Mouse (Mus musculus) lung, embryonic 16.5 days (tissue): Measurements from ENCODE around the gene Cdon. TPM values are rescaled to one million over a fixed set of nuclear protein-coding genes. Genes with fewer than 3 reads are reported as not detected.
A peak's percentile ranks its signal among the peaks of the same experiment; 100 is the strongest.

Source experiments
- ATAC-seq: fragments of 200-750 bp; cut with Nextera tagmentation; 2 replicates; pipeline ENCODE4 v1.8.0; 2017; ENCODE audit warnings: low read depth, mild to moderate bottlenecking, moderate library complexity
- H3K27ac ChIP-seq: fragments of 300-500 bp; sonication (generic); 2 replicates; pipeline ENCODE4 v1.5.1; 2014; ENCODE audit warnings: mild to moderate bottlenecking, control low read depth, low read length
- H3K27me3 ChIP-seq: fragments of 300-500 bp; sonication (generic); 2 replicates; pipeline ENCODE4 v1.6.1; 2014; ENCODE audit warnings: low read depth, low read length, mixed read lengths; ENCODE audit not compliant: control insufficient read depth, insufficient read depth
- H3K36me3 ChIP-seq: fragments of 300-500 bp; sonication (generic); 2 replicates; pipeline ENCODE4 v1.6.1; 2014; ENCODE audit warnings: low read length; ENCODE audit not compliant: control insufficient read depth, insufficient read depth
- H3K4me1 ChIP-seq: fragments of 300-500 bp; sonication (generic); replicated peaks from 2 replicates; pipeline ENCODE4 v1.6.1; 2014; ENCODE audit warnings: low read length, mixed read lengths; ENCODE audit not compliant: control insufficient read depth, insufficient read depth
- H3K4me2 ChIP-seq: fragments of 300-500 bp; sonication (generic); 2 replicates; pipeline ENCODE4 v1.6.1; 2014; ENCODE audit warnings: low read depth, low read length, control low read depth
- H3K4me3 ChIP-seq: fragments of 300-500 bp; sonication (generic); 2 replicates; pipeline ENCODE4 v1.5.1; 2014; ENCODE audit warnings: mild to moderate bottlenecking, low read length, control low read depth
- H3K9ac ChIP-seq: fragments of 300-500 bp; sonication (generic); 2 replicates; pipeline ENCODE4 v1.6.1; 2014; ENCODE audit warnings: low read length, control low read depth
- H3K9me3 ChIP-seq: fragments of 300-500 bp; sonication (generic); 2 replicates; pipeline ENCODE4 v1.6.1; 2016; ENCODE audit warnings: low read length; ENCODE audit not compliant: control insufficient read depth
- WGBS: fragments of 180-500 bp; shearing (Covaris S2); extraction: QIAGEN DNeasy Blood & Tissue Kit; methylation state at CpG from one replicate; pipeline ENCODE4 v1.1.7; 2014; 5-methylcytosine and 5-hydroxymethylcytosine counted together
- polyA plus RNA-seq: library from polyadenylated mRNA; unstranded; fragments of >200 nt; fragmentation: Nextera tagmentation; extraction: Ambion mirVana; gene quantifications from 2 replicates; pipeline ENCODE4 v1.2.1, GENCODE M21; 2015

Cdon gene
- polyA plus RNA-seq, 1 experiment from 2014 or later = 3.6 TPM

GRCm38 (mm10) chr9:35483949-35484348 is 63.0 kb downstream of the Cdon start:
- WGBS = 82% methylated on average over 3 of the region's 3 CpGs
- H3K36me3 ChIP-seq = peaks cover 3% of the 10 kb centered on the region

GRCm38 (mm10) chr9:35486616-35487015 is 65.7 kb downstream of the Cdon start:
- Histone ChIP-seq H3K36me3 (peaks cover 6% of the 10 kb centered on the region), H3K4me2 (no peak overlapping the region), H3K4me3 (no peak overlapping the region), H3K9ac (no peak overlapping the region), H3K9me3 (no peaks in the 10 kb centered on the region), H3K27ac (no peak overlapping the region), H3K4me1 (peaks cover 2% of the 10 kb centered on the region; the same call in 1 of the 2 replicates), H3K27me3 (no peaks in the 10 kb centered on the region)
- no peak for ATAC-seq
- 72% methylated on average over 13 of the region's 13 CpGs for WGBS

More at GRCm38 (mm10) chr9:35483949-35484348, 63.0 kb downstream of the Cdon start:
- Histone ChIP-seq H3K4me3 (no peak overlapping the region), H3K9me3 (no peaks in the 10 kb centered on the region), H3K4me1 (peaks cover 2% of the 10 kb centered on the region; the same call in 1 of the 2 replicates), H3K4me2 (no peak overlapping the region), H3K9ac (no peak overlapping the region), H3K27me3 (no peaks in the 10 kb centered on the region), H3K27ac (no peak overlapping the region)
- no peak for ATAC-seq

- Histone ChIP-seq H3K4me3 (no peak overlapping the region), H3K4me2 (no peak overlapping the region), H3K9ac (no peak overlapping the region), H3K4me1 (no peaks in the 10 kb centered on the region), H3K36me3 (peaks cover 6% of the 10 kb centered on the region), H3K27me3 (no peaks in the 10 kb centered on the region), H3K9me3 (no peaks in the 10 kb centered on the region), H3K27ac (no peak overlapping the region)
- WGBS = 94% methylated on average over 4 of the region's 4 CpGs
- no peak for ATAC-seq
Observed at GRCm38 (mm10) chr9:35488496-35488895, 67.6 kb downstream of the Cdon start.

GRCm38 (mm10) chr9:35491109-35491866 is 70.4 kb downstream of the Cdon start:
- Histone ChIP-seq H3K9me3 (no peaks in the 10 kb centered on the region), H3K36me3 (peaks cover 6% of the 10 kb centered on the region), H3K27ac (no peak overlapping the region), H3K4me3 (no peak overlapping the region), H3K4me1 (no peaks in the 10 kb centered on the region), H3K27me3 (no peaks in the 10 kb centered on the region), H3K9ac (no peak overlapping the region), H3K4me2 (no peak overlapping the region)
- WGBS = 82% methylated on average over 11 of the region's 11 CpGs
- ATAC-seq = no peak

GRCm38 (mm10) chr9:35493033-35493732 is 72.3 kb downstream of the Cdon start:
- H3K4me1 ChIP-seq = no peaks in the 10 kb centered on the region
- H3K4me2 ChIP-seq = no peak overlapping the region
- peaks cover 4% of the 10 kb centered on the region for H3K36me3 ChIP-seq
- no peak overlapping the region for H3K27ac ChIP-seq
- H3K27me3 ChIP-seq = no peaks in the 10 kb centered on the region
- H3K9ac ChIP-seq = no peak overlapping the region
- no peak overlapping the region for H3K4me3 ChIP-seq
- no peaks in the 10 kb centered on the region for H3K9me3 ChIP-seq
- 58% methylated on average over 7 of the region's 7 CpGs for WGBS
- ATAC-seq = peak; percentile 70; the same call in 1 of the 2 replicates

GRCm38 (mm10) chr9:35493733-35494092 is 72.8 kb downstream of the Cdon start:
- H3K36me3 ChIP-seq = peaks cover 4% of the 10 kb centered on the region
- peak overlapping the region; percentile 41; the same call in 1 of the 2 replicates for H3K27ac ChIP-seq
- H3K9me3 ChIP-seq = no peaks in the 10 kb centered on the region
- no peaks in the 10 kb centered on the region for H3K4me1 ChIP-seq
- no peaks in the 10 kb centered on the region for H3K27me3 ChIP-seq
- no peak for ATAC-seq
- no peak overlapping the region for H3K9ac ChIP-seq
- WGBS = 46% methylated on average over 4 of the region's 4 CpGs
- H3K4me2 ChIP-seq = no peak overlapping the region
- H3K4me3 ChIP-seq = no peak overlapping the region

- Histone ChIP-seq H3K36me3 (no peaks in the 10 kb centered on the region), H3K9me3 (no peaks in the 10 kb centered on the region), H3K27me3 (no peaks in the 10 kb centered on the region), H3K4me1 (no peaks in the 10 kb centered on the region), H3K27ac (no peak overlapping the region), H3K4me2 (no peak overlapping the region), H3K4me3 (no peak overlapping the region), H3K9ac (no peak overlapping the region)
- 57% methylated on average over 4 of the region's 4 CpGs for WGBS
- no peak for ATAC-seq
Observed at GRCm38 (mm10) chr9:35494937-35495336, 74.0 kb downstream of the Cdon start.

- H3K4me1 ChIP-seq = no peaks in the 10 kb centered on the region
- no peak for ATAC-seq
- H3K27ac ChIP-seq = no peak overlapping the region
- no peak overlapping the region for H3K4me3 ChIP-seq
- H3K27me3 ChIP-seq = no peaks in the 10 kb centered on the region
- no peak overlapping the region for H3K4me2 ChIP-seq
- H3K36me3 ChIP-seq = no peaks in the 10 kb centered on the region
- H3K9me3 ChIP-seq = no peaks in the 10 kb centered on the region
- H3K9ac ChIP-seq = no peak overlapping the region
- 68% methylated on average over 3 of the region's 3 CpGs for WGBS
Observed at GRCm38 (mm10) chr9:35495471-35495870, 74.5 kb downstream of the Cdon start.

GRCm38 (mm10) chr9:35499946-35500345 is 79.0 kb downstream of the Cdon start:
- Histone ChIP-seq H3K4me2 (no peak overlapping the region), H3K9me3 (no peaks in the 10 kb centered on the region), H3K27me3 (no peaks in the 10 kb centered on the region), H3K4me1 (no peaks in the 10 kb centered on the region), H3K36me3 (no peaks in the 10 kb centered on the region; the same call in none of the 2 replicates), H3K4me3 (no peak overlapping the region), H3K27ac (no peak overlapping the region), H3K9ac (no peak overlapping the region)
- no peak for ATAC-seq
- WGBS = 69% methylated on average over 6 of the region's 6 CpGs
